Mouse (Mus musculus) MEL (cell line): ENCODE data around the gene Bmper. TPM values are rescaled to one million over a fixed set of nuclear protein-coding genes. Genes with fewer than 3 reads are reported as not detected.

Experiments
- DNase-seq: peaks from one replicate; pipeline ENCODE4 v3.0.0; 2011; ENCODE audit warnings: low read depth, low spot score
- H3K27ac ChIP-seq: 2 replicates; pipeline ENCODE4 v1.5.1; 2012; ENCODE audit warnings: low read depth, mild to moderate bottlenecking, control low read depth, low read length, moderate library complexity; ENCODE audit not compliant: control insufficient read depth
- H3K27me3 ChIP-seq, 2 experiments: fragments of 150-350 bp in 1 of 2; sonication (generic) in 1 of 2; 2 replicates each; pipeline ENCODE4 v1.6.1; 2012; ENCODE audit warnings: low read length in 2 of 2, mild to moderate bottlenecking in 2 of 2, improper control_type of control experiment in 1 of 2, moderate library complexity in 1 of 2; ENCODE audit not compliant: insufficient read depth in 2 of 2, control insufficient read depth in 1 of 2
- H3K36me3 ChIP-seq, 2 experiments: 2 replicates each; pipeline ENCODE4 v1.6.1; 2012 to 2014; ENCODE audit warnings: low read length in 2 of 2, improper control_type of control experiment in 1 of 2, inconsistent platforms in 1 of 2, mild to moderate bottlenecking in 1 of 2; ENCODE audit not compliant: insufficient read depth in 2 of 2, control insufficient read depth in 1 of 2
- H3K4me1 ChIP-seq, 2 experiments: fragments of 150-350 bp in 1 of 2; sonication (generic) in 1 of 2; 2 replicates each; pipeline ENCODE4 v1.6.1; 2012; ENCODE audit warnings: low read length in 2 of 2, improper control_type of control experiment in 1 of 2, mild to moderate bottlenecking in 1 of 2; ENCODE audit not compliant: insufficient read depth in 2 of 2, control insufficient read depth in 1 of 2
- H3K4me3 ChIP-seq, 2 experiments: fragments of 150-350 bp in 1 of 2; sonication (generic) in 1 of 2; 2 replicates each; pipeline ENCODE4 v1.5.1; 2012; ENCODE audit warnings: low read depth in 2 of 2, low read length in 2 of 2, mild to moderate bottlenecking in 2 of 2, moderate library complexity in 2 of 2, control low read depth in 1 of 2, improper control_type of control experiment in 1 of 2; ENCODE audit not compliant: control insufficient read depth in 1 of 2, insufficient read depth in 1 of 2
- H3K79me2 ChIP-seq: 2 replicates; pipeline ENCODE4 v1.6.1; 2012; ENCODE audit warnings: mild to moderate bottlenecking, low read length, moderate library complexity; ENCODE audit not compliant: control insufficient read depth, poor library complexity, insufficient read depth
- H3K9ac ChIP-seq: 2 replicates; pipeline ENCODE4 v1.6.1; 2012; ENCODE audit warnings: low read depth, mild to moderate bottlenecking, control low read depth, low read length, moderate library complexity; ENCODE audit not compliant: control insufficient read depth, poor library complexity, severe bottlenecking
- H3K9me3 ChIP-seq: fragments of 150-350 bp; sonication (generic); replicated peaks from 2 replicates; pipeline ENCODE4 v1.6.1; 2012; ENCODE audit warnings: mild to moderate bottlenecking, low read length, improper control_type of control experiment, moderate library complexity; ENCODE audit not compliant: insufficient read depth
- BHLHE40 ChIP-seq: IDR thresholded peaks from 2 replicates; pipeline ENCODE4 v1.6.1; 2012; ENCODE audit warnings: low read depth, mild to moderate bottlenecking, inconsistent platforms, low read length, improper control_type of control experiment, borderline replicate concordance
- ELF1 ChIP-seq: IDR thresholded peaks from 2 replicates; pipeline ENCODE4 v1.6.1; 2014; ENCODE audit warnings: low read depth, mild to moderate bottlenecking, inconsistent platforms, low read length, improper control_type of control experiment, moderate library complexity
- EP300 ChIP-seq, 2 experiments: IDR thresholded peaks; 2 replicates each; pipeline ENCODE4 v1.6.1; 2011; ENCODE audit warnings: improper control_type of control experiment in 2 of 2, low read length in 2 of 2, low read depth in 1 of 2, mild to moderate bottlenecking in 1 of 2
- ETS1 ChIP-seq: IDR thresholded peaks from 2 replicates; pipeline ENCODE4 v1.6.1; 2012; ENCODE audit warnings: low read depth, mild to moderate bottlenecking, inconsistent platforms, low read length, improper control_type of control experiment, moderate library complexity
- HCFC1 ChIP-seq: IDR thresholded peaks from 2 replicates; pipeline ENCODE4 v1.6.1; 2012; ENCODE audit warnings: low read depth, mild to moderate bottlenecking, inconsistent platforms, low read length, improper control_type of control experiment, moderate library complexity
- KAT2A ChIP-seq: conservative IDR thresholded peaks from 2 replicates; pipeline ENCODE4 v1.6.1; 2012; ENCODE audit warnings: low read depth, low read length, improper control_type of control experiment, inconsistent platforms
- MAFK ChIP-seq: IDR thresholded peaks from 2 replicates; pipeline ENCODE4 v1.6.1; 2011; ENCODE audit warnings: low read depth, mild to moderate bottlenecking, low read length, improper control_type of control experiment, borderline replicate concordance
- MAX ChIP-seq: IDR thresholded peaks from 2 replicates; pipeline ENCODE4 v1.6.1; 2011; ENCODE audit warnings: low read length, improper control_type of control experiment
- MAZ ChIP-seq: IDR thresholded peaks from 2 replicates; pipeline ENCODE4 v1.6.1; 2012; ENCODE audit warnings: low read depth, mild to moderate bottlenecking, inconsistent platforms, low read length, improper control_type of control experiment
- NRF1 ChIP-seq: IDR thresholded peaks from 2 replicates; pipeline ENCODE4 v1.6.1; 2014; ENCODE audit warnings: low read depth, mild to moderate bottlenecking, inconsistent platforms, low read length, improper control_type of control experiment, moderate library complexity; ENCODE audit not compliant: poor library complexity, insufficient read depth, severe bottlenecking
- POLR2AphosphoS5 ChIP-seq: IDR thresholded peaks from 2 replicates; pipeline ENCODE4 v1.6.1; 2012; ENCODE audit warnings: low read depth, borderline replicate concordance, mild to moderate bottlenecking, inconsistent platforms, low read length, moderate library complexity, mixed read lengths
- RCOR1 ChIP-seq: IDR thresholded peaks from 2 replicates; pipeline ENCODE4 v1.6.1; 2012; ENCODE audit warnings: low read depth, mild to moderate bottlenecking, inconsistent platforms, low read length, improper control_type of control experiment
- SMC3 ChIP-seq: IDR thresholded peaks from 2 replicates; pipeline ENCODE4 v1.6.1; 2011; ENCODE audit warnings: low read depth, low read length, improper control_type of control experiment
- TCF12 ChIP-seq: IDR thresholded peaks from 2 replicates; pipeline ENCODE4 v1.6.1; 2014; ENCODE audit warnings: low read depth, mild to moderate bottlenecking, inconsistent platforms, low read length, improper control_type of control experiment, moderate library complexity
- ZC3H11A ChIP-seq: IDR thresholded peaks from 2 replicates; pipeline ENCODE4 v1.6.1; 2012; ENCODE audit warnings: low read depth, mild to moderate bottlenecking, inconsistent platforms, low read length, improper control_type of control experiment
- ZMIZ1 ChIP-seq: IDR thresholded peaks from 2 replicates; pipeline ENCODE4 v1.6.1; 2012; ENCODE audit warnings: low read depth, mild to moderate bottlenecking, inconsistent platforms, low read length, improper control_type of control experiment, moderate library complexity
- polyA plus RNA-seq, 2 experiments: library from polyadenylated mRNA; stranded (reverse) in 1 of 2; unstranded in 1 of 2; fragments of >175 nt in 1 of 2; fragments of >200 nt in 1 of 2; gene quantifications; 2 replicates each; pipeline versions ENCODE4 v1.2.1 to v1.2.4; 2012; ENCODE audit warnings: low replicate concordance in 2 of 2, low read depth in 1 of 2; ENCODE audit not compliant: insufficient read length in 2 of 2, insufficient read depth in 1 of 2, missing spikeins in 1 of 2
- total RNA-seq: library from RNA; depleted of rRNA; stranded (reverse); fragments of 300-350 nt; gene quantifications from 2 replicates; pipeline ENCODE4 v1.2.3, GENCODE M21; 2012

Gene Bmper
- total and polyA plus RNA-seq, 3 experiments = not detected

GRCm38 (mm10) chr9:23457186-23457585, 234.3 kb downstream of the Bmper start:
- no peak for DNase-seq
- Histone ChIP-seq H3K9me3 (no peaks in the 10 kb centered on the region), H3K27ac (no peak overlapping the region), H3K27me3 (no peaks in the 10 kb centered on the region), H3K4me3 (no peak overlapping the region), H3K4me1 (no peaks in the 10 kb centered on the region), H3K79me2 (no peaks in the 10 kb centered on the region), H3K9ac (no peak overlapping the region), H3K36me3 (no peaks in the 10 kb centered on the region)
- no peak for TF ChIP-seq MAFK
- TF ChIP-seq EP300 (IDR thresholded peaks at IDR 0.05; ENCODE audit: low read depth in 1 of 2, low read length in 2 of 2) = no peak
- TF ChIP-seq TCF12 = no peak
- TF ChIP-seq SMC3 = no peak
- TF ChIP-seq ZMIZ1 = no peak
- TF ChIP-seq NRF1 = no peak
- TF ChIP-seq RCOR1 = no peak
- no peak for TF ChIP-seq BHLHE40
- no peak for TF ChIP-seq ZC3H11A
- no peak for TF ChIP-seq ETS1
- no peak for TF ChIP-seq MAZ
- TF ChIP-seq ELF1 = no peak
- TF ChIP-seq MAX = no peak
- TF ChIP-seq KAT2A = no peak
- TF ChIP-seq POLR2AphosphoS5 = no peak
- TF ChIP-seq HCFC1 = no peak

- DNase-seq = no peak
- no peaks in the 10 kb centered on the region for H3K27me3 ChIP-seq
- TF ChIP-seq MAX = no peak
Observed at GRCm38 (mm10) chr9:23460721-23461120, 237.8 kb downstream of the Bmper start.

More at GRCm38 (mm10) chr9:23460721-23461120, 237.8 kb downstream of the Bmper start:
- H3K9ac ChIP-seq = no peak overlapping the region
- H3K4me3 ChIP-seq = no peak overlapping the region
- no peaks in the 10 kb centered on the region for H3K36me3 ChIP-seq
- H3K4me1 ChIP-seq = no peaks in the 10 kb centered on the region
- H3K79me2 ChIP-seq = no peaks in the 10 kb centered on the region
- H3K27ac ChIP-seq = no peak overlapping the region
- H3K9me3 ChIP-seq = no peaks in the 10 kb centered on the region
